Mouse (Mus musculus): ENCODE results near the gene Crybb3.

Crybb3 gene

GRCm38 (mm10) chr5:113102455-113102854 lies 21.1 kb upstream of the Crybb3 start:
- no peak for DNase-seq (ENCODE audit: low read depth)

DNA sequence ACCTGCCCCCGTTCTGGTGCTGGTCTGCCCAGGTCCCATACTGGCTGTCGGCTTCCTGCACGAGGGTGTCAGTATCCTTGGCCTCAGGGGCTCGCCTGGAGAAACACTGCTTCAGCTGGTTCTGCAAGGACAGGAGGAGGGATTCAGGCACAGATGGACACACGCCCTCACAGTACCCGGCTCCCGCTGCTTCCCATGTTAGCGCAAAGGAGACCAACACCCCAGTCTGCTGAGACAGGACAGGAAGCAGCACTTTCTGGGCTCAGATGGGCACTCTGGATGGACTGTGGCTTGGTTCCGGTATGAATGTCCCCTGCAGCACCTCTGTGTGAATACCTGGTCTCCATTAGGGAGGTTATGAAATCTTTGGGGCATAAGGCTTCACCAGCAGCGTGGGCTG lies 20.1 kb upstream of the Crybb3 start:
- no peak for DNase-seq (ENCODE audit: low read depth)

DNA sequence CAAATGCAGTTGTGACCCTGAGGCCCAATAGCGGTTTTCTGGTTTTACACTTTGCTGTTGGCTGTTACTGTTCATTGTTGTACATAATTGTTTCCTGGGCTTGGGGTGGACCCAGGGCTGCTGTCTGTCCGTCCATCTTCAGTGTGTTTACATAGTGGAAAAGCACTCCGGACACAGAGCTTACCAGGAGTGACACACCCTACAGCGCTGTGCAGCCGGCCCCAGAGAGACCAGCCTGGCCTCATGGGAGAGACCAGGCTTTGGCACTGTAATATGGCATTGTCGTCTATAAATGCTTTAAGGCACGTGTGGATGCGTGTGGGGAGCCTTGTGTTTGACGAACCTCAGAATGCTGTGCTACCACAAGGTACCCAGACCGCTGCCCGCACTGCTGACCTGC lies 19.0 kb upstream of the Crybb3 start:
- no peak for DNase-seq (ENCODE audit: low read depth)

DNA sequence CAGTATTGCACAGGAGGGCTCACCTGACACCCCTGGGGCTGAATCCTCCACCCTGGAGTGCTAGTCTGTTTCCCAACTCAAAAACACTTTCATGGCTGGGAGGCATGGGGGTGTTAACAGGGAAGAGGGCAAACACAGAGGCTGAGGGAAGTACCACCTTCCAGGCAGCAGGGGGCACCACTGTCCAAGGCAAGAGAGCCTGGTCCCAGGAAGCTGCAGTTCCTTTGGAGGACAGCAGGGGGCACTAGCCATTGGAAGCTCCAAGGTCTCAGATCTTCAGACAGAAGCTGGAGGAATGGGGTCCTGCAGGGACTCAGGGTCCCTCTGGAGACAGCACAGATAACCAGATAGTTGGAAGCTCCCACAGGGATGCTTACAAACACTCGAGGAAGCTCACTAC lies 18.2 kb upstream of the Crybb3 start:
- DNase-seq (ENCODE audit: low read depth) = peak; percentile 87

DNA sequence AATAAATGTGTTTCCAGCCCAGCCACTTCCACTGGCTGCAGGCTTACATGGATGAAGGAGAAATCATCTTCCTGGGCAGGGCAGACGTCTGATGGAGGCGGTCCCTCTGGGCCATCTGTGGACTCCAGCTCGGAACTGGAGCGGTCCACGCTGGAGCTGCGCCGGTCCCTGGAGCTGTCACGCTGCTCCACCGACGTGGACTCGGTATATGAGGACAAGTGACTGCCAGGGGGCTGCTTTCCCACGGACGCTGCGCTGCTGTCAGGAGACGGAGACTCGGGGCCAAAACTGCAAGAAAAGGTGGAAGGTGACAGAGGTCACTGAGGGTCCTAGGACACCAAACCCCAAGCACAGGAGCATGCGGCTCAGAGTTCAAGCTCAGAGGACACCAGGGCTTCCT lies 16.2 kb upstream of the Crybb3 start:
- no peak for DNase-seq (ENCODE audit: low read depth)

DNA sequence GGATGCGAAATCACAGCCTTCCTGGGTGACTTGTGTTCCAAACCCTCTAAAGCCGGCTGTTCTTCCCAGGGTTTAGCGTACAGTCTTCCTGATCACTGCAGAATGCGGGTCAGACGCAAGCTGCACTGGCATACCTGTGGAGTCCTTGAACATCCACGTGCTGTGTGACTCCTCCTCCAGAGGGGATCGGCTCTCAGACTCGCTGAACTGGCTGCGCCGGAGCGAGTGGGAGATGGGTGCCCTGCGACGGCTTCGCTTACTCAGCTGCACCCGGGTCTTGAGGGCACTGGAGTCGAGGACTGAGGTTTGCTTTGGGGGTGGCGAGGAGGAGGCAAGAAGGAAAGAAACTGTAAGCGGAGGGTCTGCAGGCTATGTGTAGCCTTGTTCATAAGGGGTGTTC lies 14.1 kb upstream of the Crybb3 start:
- no peak for DNase-seq (ENCODE audit: low read depth)

DNA sequence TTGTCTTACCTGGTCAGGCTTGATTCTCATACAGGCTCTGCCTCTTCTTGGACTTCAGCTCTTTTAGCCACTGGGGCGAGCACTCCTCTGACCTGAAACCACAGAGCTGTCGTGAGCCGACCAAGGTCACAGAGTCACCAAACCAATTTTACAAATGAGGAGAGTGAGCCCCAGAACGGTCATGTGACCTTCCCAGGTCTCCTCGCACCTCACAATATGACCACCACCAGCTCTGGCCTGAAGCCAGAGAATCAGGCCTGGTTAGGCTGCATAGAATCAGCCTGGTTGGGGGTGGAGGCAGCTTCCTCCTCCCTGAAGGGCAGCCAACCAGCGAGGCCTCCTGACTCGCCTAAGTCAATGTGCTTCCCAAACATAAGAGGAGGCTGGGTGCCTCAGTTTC lies 11.0 kb upstream of the Crybb3 start:
- no peak for DNase-seq (ENCODE audit: low read depth)

GRCm38 (mm10) chr5:113091162-113091561 lies 9.8 kb upstream of the Crybb3 start:
- DNase-seq (ENCODE audit: low read depth) = peak; percentile 46

DNA sequence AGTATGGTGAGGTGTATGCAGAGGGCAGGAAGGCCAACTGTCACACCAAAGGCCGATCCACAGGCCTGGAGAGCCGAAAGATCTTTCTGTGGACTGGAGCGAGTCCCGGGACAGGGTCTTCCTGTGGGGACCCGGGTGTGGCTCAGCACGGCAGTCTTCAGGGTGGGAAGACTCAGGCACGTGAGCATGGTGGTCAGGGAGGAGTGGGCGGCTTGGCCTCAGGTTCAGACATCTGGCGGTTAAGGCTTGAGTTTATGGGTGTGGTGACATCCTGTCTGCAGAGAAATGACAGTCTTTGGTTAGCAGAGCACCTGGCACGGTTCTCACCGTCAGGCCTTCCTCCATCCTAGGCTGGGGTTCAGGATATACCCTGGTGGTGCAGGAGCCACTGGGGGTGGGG lies 9.4 kb upstream of the Crybb3 start:
- DNase-seq (ENCODE audit: low read depth) = no peak

DNA sequence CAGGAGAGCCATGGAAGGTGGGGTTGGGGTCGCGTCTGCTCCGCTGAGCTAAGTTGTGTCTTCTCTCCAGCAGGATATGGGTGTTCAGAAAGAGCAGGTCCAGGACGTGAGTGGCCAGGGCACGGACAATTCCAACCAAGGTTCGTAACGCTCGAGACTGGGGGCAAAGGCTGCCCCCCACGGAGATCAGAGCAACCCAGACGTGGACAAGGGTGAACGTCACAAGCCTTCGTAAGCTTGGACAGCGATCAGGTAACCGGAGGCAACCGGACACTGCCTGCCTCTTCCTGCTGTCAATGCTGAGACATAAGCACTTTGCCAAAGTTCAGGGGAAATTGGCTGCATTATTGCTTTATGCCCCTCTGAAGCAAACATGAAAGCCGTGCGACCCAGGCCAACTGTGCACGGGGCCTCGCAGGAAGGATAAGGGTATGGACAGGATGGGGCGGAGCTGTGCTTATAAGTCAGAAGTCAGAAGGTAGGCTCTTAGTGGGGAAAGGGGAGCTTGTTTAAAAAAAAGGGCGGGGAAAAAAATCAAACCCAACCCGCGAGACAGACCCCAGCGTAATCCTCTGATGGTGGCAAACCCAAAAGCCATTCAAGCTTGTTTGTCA lies 8.8 kb upstream of the Crybb3 start:
- DNase-seq (ENCODE audit: low read depth) = no peak

DNA sequence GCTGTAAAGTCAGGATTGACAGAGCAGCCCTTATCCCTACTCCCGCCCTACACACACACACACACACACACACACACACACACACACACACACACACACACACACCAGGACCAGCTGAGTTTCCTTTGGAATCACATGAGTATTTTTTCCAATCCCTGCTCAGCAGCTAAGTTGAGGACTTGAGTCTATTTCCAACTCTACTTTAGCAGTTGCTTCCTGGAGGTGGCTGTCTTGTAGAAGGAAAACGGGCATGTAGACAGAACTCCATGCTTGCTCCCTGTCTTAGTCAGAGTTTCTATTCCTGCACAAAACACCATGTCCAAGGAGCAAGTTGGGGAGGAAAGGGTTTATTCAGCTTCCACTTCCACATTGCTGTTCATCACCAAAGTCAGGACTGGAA lies 6.1 kb upstream of the Crybb3 start:
- no peak for DNase-seq (ENCODE audit: low read depth)

GRCm38 (mm10) chr5:113086990-113087389 lies 5.6 kb upstream of the Crybb3 start:
- DNase-seq (ENCODE audit: low read depth) = no peak

- DNase-seq (ENCODE audit: low read depth) = no peak
Measured at GRCm38 (mm10) chr5:113086439-113086838, 5.1 kb upstream of the Crybb3 start.

DNA sequence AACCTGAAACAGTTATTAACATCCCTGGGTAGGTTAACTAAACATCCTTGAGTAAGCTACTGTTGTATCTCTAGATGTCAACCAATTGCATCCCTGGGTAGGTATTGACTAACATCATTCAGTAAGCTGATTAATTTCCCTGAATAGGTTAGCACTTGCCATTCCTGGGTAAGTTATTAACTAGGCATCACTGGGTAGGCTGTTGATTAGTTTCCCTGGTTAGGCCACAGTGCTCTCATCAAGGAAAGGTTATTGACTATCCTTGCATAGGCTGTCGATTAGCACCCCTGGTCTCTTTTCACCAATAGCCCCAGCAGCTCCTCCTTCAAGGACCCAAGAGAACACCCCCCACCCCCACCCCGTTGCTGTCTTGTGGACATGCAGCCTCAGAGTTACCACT lies 4.5 kb upstream of the Crybb3 start:
- DNase-seq (ENCODE audit: low read depth) = no peak

DNA sequence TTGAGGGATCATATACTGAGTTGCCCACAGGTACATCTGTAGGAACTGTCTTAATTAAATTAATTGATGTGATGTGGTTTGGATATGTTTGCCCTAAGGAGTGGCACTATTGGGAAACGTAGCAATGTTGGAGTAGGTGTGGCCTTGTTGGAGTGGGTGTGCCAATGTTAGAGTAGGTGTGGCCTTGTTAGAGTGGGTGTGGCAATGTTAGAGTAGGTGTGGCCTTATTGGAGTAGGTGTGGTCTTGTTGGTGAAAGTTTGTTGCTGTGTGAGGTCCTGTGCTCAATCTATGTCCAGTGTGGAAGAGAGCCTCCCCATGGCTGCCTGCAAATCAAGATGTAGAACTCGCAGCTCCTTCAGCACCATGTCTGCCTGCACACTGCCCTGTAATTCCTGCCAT lies 2.9 kb upstream of the Crybb3 start:
- peak; percentile 43 for DNase-seq (ENCODE audit: low read depth)

DNA sequence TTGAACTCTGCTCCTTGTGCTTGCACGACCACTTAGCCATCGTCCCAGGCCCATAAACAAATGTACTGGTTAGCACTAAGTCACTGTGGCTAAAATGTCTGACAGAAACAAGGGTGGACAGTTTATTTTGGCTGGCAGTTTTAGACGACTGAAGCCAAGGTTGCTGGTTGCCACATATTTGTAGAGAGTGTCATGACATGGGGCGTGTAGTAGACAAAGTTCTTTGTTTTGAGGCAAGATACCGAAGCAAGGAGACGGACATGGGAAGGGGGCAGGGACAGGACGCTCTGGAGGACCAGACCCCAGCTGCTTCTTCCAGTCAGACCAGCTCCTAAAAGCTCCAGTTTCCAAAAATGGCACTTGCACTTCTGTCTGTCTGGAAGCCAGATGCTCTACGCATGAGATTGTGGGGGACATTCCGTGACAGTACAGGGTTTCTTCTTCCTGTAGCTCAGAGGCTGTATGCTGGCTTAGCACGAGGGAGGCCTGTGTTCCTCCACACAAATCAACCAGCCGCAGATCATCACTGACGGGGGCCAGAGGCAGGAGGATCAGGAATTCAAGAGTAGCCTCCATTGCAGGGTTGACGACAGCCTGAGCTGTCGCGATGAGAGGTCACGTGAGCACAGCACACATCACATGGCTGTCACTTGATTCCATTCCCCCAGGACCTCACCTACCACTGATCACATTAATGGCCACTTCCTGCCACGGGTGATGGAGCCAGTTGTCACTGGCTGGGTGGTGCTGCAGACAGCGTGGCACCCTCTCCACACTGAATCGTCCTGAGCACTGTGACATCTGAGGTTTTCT lies 1.2 kb upstream of the Crybb3 start:
- DNase-seq (ENCODE audit: low read depth) = no peak

- DNase-seq (ENCODE audit: low read depth) = no peak
Measured at GRCm38 (mm10) chr5:113081020-113081419, 364 bp downstream of the Crybb3 start.

GRCm38 (mm10) chr5:113079783-113080182 lies 1.6 kb downstream of the Crybb3 start:
- DNase-seq (ENCODE audit: low read depth) = no peak

- DNase-seq (ENCODE audit: low read depth) = peak; percentile 36
Measured at GRCm38 (mm10) chr5:113078686-113079085, 2.7 kb downstream of the Crybb3 start.

DNA sequence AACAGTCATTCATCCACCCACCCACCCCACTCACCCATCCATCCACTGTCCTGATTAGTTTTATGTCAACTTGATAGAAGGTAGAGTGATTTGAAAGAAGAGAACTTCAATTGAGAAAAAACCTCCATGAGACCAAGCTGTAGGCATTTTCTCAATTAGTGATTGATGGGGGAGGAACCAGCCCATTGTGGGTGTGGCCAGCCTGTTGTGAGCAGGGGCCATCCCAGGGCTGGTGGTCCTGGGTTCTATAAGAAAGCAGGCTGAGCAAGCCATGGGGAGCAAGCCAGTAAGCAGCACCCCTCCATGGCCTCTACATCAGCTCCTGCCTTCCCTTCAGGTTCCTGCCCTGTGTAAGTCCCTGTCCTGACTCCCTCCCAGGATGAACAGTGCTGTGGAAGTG lies 11.4 kb downstream of the Crybb3 start, which contains the start of gene Crybb2:
Gene Crybb2 (minus strand): TSS at position 101 of the 400 bp plus-strand sequence.
- no peak for DNase-seq (ENCODE audit: low read depth)

GRCm38 (mm10) chr5:113054308-113054707 lies 27.1 kb downstream of the Crybb3 start:
- DNase-seq (ENCODE audit: low read depth) = peak; percentile 52

GRCm38 (mm10) chr5:113050581-113051185 lies 30.7 kb downstream of the Crybb3 start:
- no peak for DNase-seq (ENCODE audit: low read depth)

GRCm38 (mm10) chr5:113049876-113050275 lies 31.5 kb downstream of the Crybb3 start:
- no peak for DNase-seq (ENCODE audit: low read depth)

Measured in 416B (cell line).